Mouse (Mus musculus) inflammation-experienced regulatory T-cells, adult 16 weeks (primary cell): ENCODE results near the gene Csrnp3. TPM values are rescaled to one million over a fixed set of nuclear protein-coding genes. Genes with fewer than 3 reads are reported as not detected.

ENCODE experiments used
- polyA plus RNA-seq: library from polyadenylated mRNA; unstranded; fragments of 100-300 nt; shearing (Covaris generic); gene quantifications from one replicate; pipeline ENCODE4 v1.2.1, GENCODE M21; 2017

Gene Csrnp3
- polyA plus RNA-seq = not detected

DNA sequence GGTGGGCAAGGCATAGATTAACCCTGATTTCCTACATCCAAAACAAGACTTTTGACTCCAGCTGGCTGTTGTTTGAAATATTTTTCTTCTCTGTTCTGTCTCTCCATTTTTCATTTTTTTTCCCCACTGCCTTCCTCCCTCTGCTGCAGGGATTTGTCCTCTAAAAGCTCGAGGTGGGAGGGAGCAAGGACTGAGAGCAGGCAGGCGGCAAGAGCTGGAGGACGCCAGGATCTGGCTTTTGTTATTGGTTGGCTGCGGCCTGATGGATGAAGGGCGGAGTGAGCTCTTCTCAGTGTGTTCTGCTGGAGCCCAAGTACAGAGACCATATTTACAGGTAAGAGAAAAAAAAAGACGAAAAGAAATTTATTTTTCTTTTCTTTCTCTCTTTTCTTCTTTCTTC, at the start of gene Csrnp3:
TSS of gene Csrnp3 (plus strand) at position 217 of the 400 bp plus-strand sequence.

Other genes with a start within 250 kb of the Csrnp3 start
- 0.59 TPM for gene Scn2a, start 225.0 kb upstream of the Csrnp3 start, polyA plus RNA-seq